Mouse (Mus musculus) MEL (cell line): Measurements from ENCODE around the gene Comt.

Source experiments
- CTCF ChIP-seq, 3 experiments: IDR thresholded peaks in 2 of 3; conservative IDR thresholded peaks in 1 of 3; 2 replicates each; pipeline ENCODE4 v1.5.1; 2011 to 2012; ENCODE audit warnings: low read length in 3 of 3, low read depth in 2 of 3, mild to moderate bottlenecking in 2 of 3, improper control_type of control experiment in 1 of 3, inconsistent platforms in 1 of 3, mixed read lengths in 1 of 3, moderate library complexity in 1 of 3; ENCODE audit not compliant: control insufficient read depth in 1 of 3, insufficient read depth in 1 of 3, poor library complexity in 1 of 3, severe bottlenecking in 1 of 3
- HCFC1 ChIP-seq: IDR thresholded peaks from 2 replicates; pipeline ENCODE4 v1.6.1; 2012; ENCODE audit warnings: low read depth, mild to moderate bottlenecking, inconsistent platforms, low read length, improper control_type of control experiment, moderate library complexity
- MAX ChIP-seq: IDR thresholded peaks from 2 replicates; pipeline ENCODE4 v1.6.1; 2011; ENCODE audit warnings: low read length, improper control_type of control experiment
- POLR2A ChIP-seq, 2 experiments: IDR thresholded peaks; 2 replicates each; pipeline ENCODE4 v1.6.1; 2011 to 2012; ENCODE audit warnings: low read length in 2 of 2, mild to moderate bottlenecking in 2 of 2, control low read depth in 1 of 2, improper control_type of control experiment in 1 of 2, low read depth in 1 of 2, moderate library complexity in 1 of 2; ENCODE audit not compliant: control insufficient read depth in 1 of 2, insufficient read depth in 1 of 2, poor library complexity in 1 of 2
- SIN3A ChIP-seq: IDR thresholded peaks from 2 replicates; pipeline ENCODE4 v1.6.1; 2012; ENCODE audit warnings: low read length, improper control_type of control experiment, inconsistent platforms
- SMC3 ChIP-seq: IDR thresholded peaks from 2 replicates; pipeline ENCODE4 v1.6.1; 2011; ENCODE audit warnings: low read depth, low read length, improper control_type of control experiment
- TBP ChIP-seq: IDR thresholded peaks from 2 replicates; pipeline ENCODE4 v1.8.0; 2011; ENCODE audit warnings: low read depth, low read length, improper control_type of control experiment

DNA sequence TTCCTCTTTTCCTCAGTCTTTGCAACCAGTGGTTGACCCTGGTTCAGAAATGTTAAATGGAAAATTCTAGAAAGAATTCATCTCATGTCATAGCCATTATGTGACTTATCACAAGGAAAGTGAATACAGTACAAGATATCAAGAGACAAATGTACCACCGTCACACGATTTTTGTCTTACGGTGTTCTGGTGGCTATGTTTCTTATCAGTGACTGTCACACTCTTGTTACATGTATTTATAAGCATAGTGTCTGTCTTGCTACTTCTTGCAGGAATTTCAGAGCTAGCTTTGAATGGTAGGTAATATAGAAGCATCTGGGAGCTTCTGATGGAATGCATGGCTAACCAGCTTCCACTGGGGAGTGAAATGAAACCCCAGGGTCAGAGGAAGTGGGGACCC lies 56.5 kb downstream of the Comt start:
- TF ChIP-seq POLR2A (IDR thresholded peaks at IDR 0.05; ENCODE audit: control insufficient read depth in 1 of 2, insufficient read depth in 1 of 2, low read depth in 1 of 2, low read length in 2 of 2, poor library complexity in 1 of 2), result no peak
- TF ChIP-seq SIN3A, result no peak
- TF ChIP-seq CTCF (IDR thresholded peaks at IDR 0.05 in 2 of 3, conservative IDR thresholded peaks at IDR 0.05 in 1 of 3; ENCODE audit: control insufficient read depth in 1 of 3, insufficient read depth in 1 of 3, low read depth in 2 of 3, low read length in 3 of 3, poor library complexity in 1 of 3, severe bottlenecking in 1 of 3), result no peak
- TF ChIP-seq SMC3, result no peak
- TF ChIP-seq HCFC1, result no peak
- no peak for TF ChIP-seq MAX
- TF ChIP-seq TBP, result no peak
